Mouse (Mus musculus): ENCODE data around the gene Utp4.

Gene Utp4

GRCm38 (mm10) chr8:106943874-106944418 lies 50.5 kb downstream of the Utp4 start:
- DNase-seq = no peak

- no peak for DNase-seq
Observed at GRCm38 (mm10) chr8:106944756-106945155, 51.3 kb downstream of the Utp4 start.

GRCm38 (mm10) chr8:106948678-106949243 lies 55.3 kb downstream of the Utp4 start:
- DNase-seq = no peak

GRCm38 (mm10) chr8:106951707-106952106 lies 58.3 kb downstream of the Utp4 start:
- no peak for DNase-seq

- no peak for DNase-seq
Observed at GRCm38 (mm10) chr8:106953571-106953970, 60.1 kb downstream of the Utp4 start.

GRCm38 (mm10) chr8:106957086-106957485 lies 63.6 kb downstream of the Utp4 start:
- DNase-seq = no peak

- no peak for DNase-seq
Observed at GRCm38 (mm10) chr8:106958212-106958611, 64.8 kb downstream of the Utp4 start.

- no peak for DNase-seq
Observed at GRCm38 (mm10) chr8:106959626-106960025, 66.2 kb downstream of the Utp4 start.

GRCm38 (mm10) chr8:106962322-106962721 lies 68.9 kb downstream of the Utp4 start:
- DNase-seq = no peak

GRCm38 (mm10) chr8:106963365-106963764 lies 69.9 kb downstream of the Utp4 start:
- DNase-seq = no peak

GRCm38 (mm10) chr8:106964573-106964972 lies 71.1 kb downstream of the Utp4 start:
- DNase-seq = no peak

- DNase-seq = no peak
Observed at GRCm38 (mm10) chr8:106969964-106970363, 76.5 kb downstream of the Utp4 start.

- DNase-seq = no peak
Observed at GRCm38 (mm10) chr8:106971916-106972315, 78.5 kb downstream of the Utp4 start.
